Mouse (Mus musculus) heart, postnatal 0 days (tissue): Measurements from ENCODE around the gene Bend7. TPM values are rescaled to one million over a fixed set of nuclear protein-coding genes. Genes with fewer than 3 reads are reported as not detected.

Source experiments
- ATAC-seq: fragments of 200-750 bp; cut with Nextera tagmentation; 2 replicates; pipeline ENCODE4 v1.8.0; 2017; ENCODE audit warnings: low read depth, moderate number of reproducible peaks, moderate library complexity; ENCODE audit not compliant: insufficient read depth
- DNase-seq: peaks from one replicate; pipeline ENCODE4 v3.0.0-alpha.2; 2016; ENCODE audit warnings: low spot score
- H3K27ac ChIP-seq: fragments of 300-500 bp; sonication (generic); 2 replicates; pipeline ENCODE4 v1.5.1; 2014; ENCODE audit warnings: low read depth, mild to moderate bottlenecking
- H3K27me3 ChIP-seq: fragments of 300-500 bp; sonication (generic); 2 replicates; pipeline ENCODE4 v1.6.1; 2014; ENCODE audit warnings: low read length, mixed read lengths; ENCODE audit not compliant: control insufficient read depth, insufficient read depth
- H3K36me3 ChIP-seq: fragments of 300-500 bp; sonication (generic); replicated peaks from 2 replicates; pipeline ENCODE4 v1.6.1; 2014; ENCODE audit warnings: low read length, mixed read lengths; ENCODE audit not compliant: control insufficient read depth, insufficient read depth
- H3K4me1 ChIP-seq: fragments of 300-500 bp; sonication (generic); 2 replicates; pipeline ENCODE4 v1.6.1; 2014; ENCODE audit warnings: antibody characterized with exemption; ENCODE audit not compliant: control insufficient read depth, insufficient read depth
- H3K4me2 ChIP-seq: fragments of 300-500 bp; sonication (generic); 2 replicates; pipeline ENCODE4 v1.6.1; 2014; ENCODE audit warnings: low read depth, mild to moderate bottlenecking, low read length, moderate library complexity
- H3K4me3 ChIP-seq: fragments of 300-500 bp; sonication (generic); 2 replicates; pipeline ENCODE4 v1.5.1; 2014; ENCODE audit warnings: low read depth, low read length
- H3K9ac ChIP-seq: fragments of 300-500 bp; sonication (generic); replicated peaks from 2 replicates; pipeline ENCODE4 v1.6.1; 2014; ENCODE audit warnings: low read depth, low read length, mixed read lengths
- H3K9me3 ChIP-seq: fragments of 300-500 bp; sonication (generic); replicated peaks from 2 replicates; pipeline ENCODE4 v1.6.1; 2016; ENCODE audit warnings: low read length; ENCODE audit not compliant: control insufficient read depth
- CTCF ChIP-seq: IDR thresholded peaks from 2 replicates; pipeline ENCODE4 v1.5.1; 2016; ENCODE audit warnings: antibody characterized with exemption, control low read depth, low read depth
- EP300 ChIP-seq: IDR thresholded peaks from 2 replicates; pipeline ENCODE4 v1.6.1; 2016; ENCODE audit warnings: antibody characterized with exemption, low read depth
- WGBS: fragments of 180-500 bp; shearing (Covaris S2); extraction: QIAGEN DNeasy Blood & Tissue Kit; methylation state at CpG from one replicate; pipeline ENCODE4 v1.1.7; 2014; 5-methylcytosine and 5-hydroxymethylcytosine counted together
- polyA plus RNA-seq: library from polyadenylated mRNA; unstranded; fragments of >200 nt; fragmentation: Nextera tagmentation; extraction: Ambion mirVana; gene quantifications from 2 replicates; pipeline ENCODE4 v1.2.1, GENCODE M21; 2015
- total RNA-seq: library from RNA; depleted of rRNA; stranded (reverse); fragments of >200 nt; gene quantifications from 2 replicates; pipeline ENCODE4 v1.2.3, GENCODE M21; 2014; ENCODE audit warnings: low replicate concordance; rRNA removed

Bend7 gene
- 2.0 and 2.5 TPM in 2 replicates for total RNA-seq
- 2.6 and 3.0 TPM in 2 replicates for polyA plus RNA-seq

DNA sequence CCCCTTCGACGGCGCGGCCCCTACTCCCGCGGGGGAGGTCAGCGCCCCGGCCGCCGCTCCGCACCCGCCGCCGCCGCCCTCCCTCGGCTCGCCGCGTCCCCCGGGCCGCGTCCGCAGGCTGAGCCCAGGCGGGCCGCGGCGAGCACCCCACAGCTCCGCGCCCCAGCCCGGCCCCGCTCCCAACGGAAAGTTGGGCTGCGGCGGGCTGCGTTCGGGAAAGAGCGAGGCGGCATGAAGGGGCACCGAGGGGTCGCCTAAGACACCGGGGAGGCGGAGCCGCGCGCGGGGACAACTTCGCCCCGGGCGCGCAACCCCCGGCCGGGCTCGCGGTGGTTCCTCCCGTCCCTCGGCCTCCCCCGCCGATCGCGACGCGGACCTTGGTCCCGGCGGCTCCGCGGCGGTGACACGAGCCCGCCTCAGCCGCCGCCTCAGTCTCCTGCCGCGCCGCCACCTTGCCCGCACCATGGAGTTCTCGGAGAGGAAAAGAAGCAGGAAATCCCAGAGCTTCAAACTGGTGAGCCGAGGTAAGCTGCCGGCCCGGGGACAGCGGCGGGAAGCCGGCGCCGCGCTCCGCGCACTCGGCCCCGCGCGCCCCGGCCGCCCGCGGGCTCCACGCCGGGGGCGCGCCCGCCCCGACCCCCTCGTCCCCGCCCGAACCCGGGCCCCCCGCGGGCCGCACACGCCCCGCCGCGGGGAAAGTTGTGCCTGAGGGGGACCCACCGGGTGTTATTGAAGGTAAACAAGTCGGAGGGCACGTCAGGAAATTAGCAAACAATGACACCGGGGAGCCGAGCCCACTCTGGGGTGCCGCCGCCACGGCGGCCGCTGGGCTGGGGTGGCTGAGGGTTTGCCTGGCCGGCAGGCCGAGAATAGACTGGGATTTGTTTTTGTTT lies at the start of gene Bend7:
Bend7 (plus strand) TSS at position 63 of the 893 bp plus-strand sequence.
- H3K9ac ChIP-seq = peak within 1 kb of the TSS; percentile 74
- H3K4me2 ChIP-seq = peak within 1 kb of the TSS; percentile 86
- H3K9me3 ChIP-seq = no peaks in the 10 kb centered on the region
- no peaks in the 10 kb centered on the region for H3K4me1 ChIP-seq
- H3K4me3 ChIP-seq = peak within 1 kb of the TSS; percentile 84
- TF ChIP-seq CTCF (no peak), EP300 (no peak)
- under 1% methylated on average over 71 of the region's 124 CpGs for WGBS
- no peaks in the 10 kb centered on the region for H3K36me3 ChIP-seq
- peak; percentile 39 for DNase-seq
- ATAC-seq = peak; percentile 87
- H3K27me3 ChIP-seq = peaks cover 14% of the 10 kb centered on the region
- H3K27ac ChIP-seq = peak within 1 kb of the TSS; percentile 49

DNA sequence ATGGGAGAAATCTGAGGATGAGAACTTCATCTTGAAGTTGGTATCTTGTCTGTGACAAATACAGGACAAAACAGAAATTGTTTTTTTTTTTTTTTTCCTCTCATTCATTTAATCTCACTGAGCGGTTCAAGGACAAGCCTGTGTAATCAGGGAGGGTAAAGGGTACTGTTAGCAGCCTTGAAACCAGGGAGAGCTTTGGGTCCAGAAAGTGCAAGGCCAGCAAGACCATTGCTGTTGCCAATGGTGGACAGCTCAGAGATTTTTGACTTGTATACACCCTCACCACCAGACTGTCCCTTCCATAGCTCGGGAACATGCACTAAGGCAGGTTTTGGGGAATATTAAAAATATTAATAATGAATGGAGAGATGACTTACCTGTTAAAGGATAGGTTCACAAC lies 49.0 kb upstream of the Bend7 start:
- TF ChIP-seq CTCF (no peak), EP300 (no peak)
- no peaks in the 10 kb centered on the region for H3K36me3 ChIP-seq
- H3K9me3 ChIP-seq = no peaks in the 10 kb centered on the region
- H3K4me1 ChIP-seq = no peaks in the 10 kb centered on the region
- no peak for DNase-seq
- ATAC-seq = no peak
- H3K27me3 ChIP-seq = no peaks in the 10 kb centered on the region
- no peak overlapping the region for H3K9ac ChIP-seq
- no peak overlapping the region for H3K4me2 ChIP-seq
- no peak overlapping the region for H3K4me3 ChIP-seq
- no peak overlapping the region for H3K27ac ChIP-seq
- 66% methylated on average over 2 of the region's 2 CpGs for WGBS

DNA sequence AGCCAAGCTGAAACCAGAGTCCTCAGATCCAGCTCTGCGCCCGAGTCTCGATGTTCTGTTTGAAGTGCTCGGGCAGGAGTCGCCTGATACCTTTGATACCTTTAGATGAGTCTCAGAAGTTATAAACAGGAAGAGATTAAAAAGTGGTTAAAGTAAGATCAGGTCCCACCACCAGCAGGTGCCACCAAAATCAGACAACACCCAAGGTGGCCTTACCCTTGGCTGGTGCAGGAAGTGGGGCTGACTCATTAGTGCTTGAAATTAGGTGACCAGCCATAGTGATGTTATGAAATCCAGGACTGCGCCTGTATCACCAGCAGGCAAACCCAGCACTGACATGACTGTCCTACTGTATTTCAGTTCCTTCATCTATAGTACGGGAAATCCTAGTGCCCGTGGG lies 47.9 kb upstream of the Bend7 start:
- Histone ChIP-seq H3K9ac (no peak overlapping the region), H3K27ac (no peak overlapping the region), H3K9me3 (no peaks in the 10 kb centered on the region), H3K4me2 (no peak overlapping the region), H3K4me3 (no peak overlapping the region), H3K36me3 (no peaks in the 10 kb centered on the region), H3K4me1 (no peaks in the 10 kb centered on the region), H3K27me3 (no peaks in the 10 kb centered on the region)
- no peak for TF ChIP-seq EP300
- no peak for TF ChIP-seq CTCF
- ATAC-seq (no peak), DNase-seq (no peak)
- 89% methylated on average over 8 of the region's 8 CpGs for WGBS

DNA sequence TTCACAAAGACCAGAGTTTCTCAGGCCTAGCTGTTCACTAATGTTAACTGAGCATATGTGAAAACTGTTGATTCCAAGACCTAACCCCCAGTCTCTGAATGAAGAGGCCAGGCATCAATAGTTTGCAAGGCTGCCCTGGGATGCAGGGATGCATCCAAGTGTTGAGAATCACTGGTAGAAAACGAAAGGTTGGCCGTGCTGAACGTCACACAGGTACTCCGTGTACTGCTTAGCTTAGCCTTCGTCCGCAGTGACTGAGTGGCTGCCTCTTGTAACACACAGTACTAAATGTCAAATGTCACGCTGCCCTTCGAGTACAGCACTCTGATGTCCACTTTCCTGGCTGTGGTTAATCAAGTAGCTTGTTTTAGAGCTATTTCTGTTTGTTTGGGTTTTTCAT lies 46.0 kb upstream of the Bend7 start:
- no peak overlapping the region for H3K9ac ChIP-seq
- H3K9me3 ChIP-seq = no peaks in the 10 kb centered on the region
- no peak overlapping the region for H3K4me3 ChIP-seq
- H3K27ac ChIP-seq = no peak overlapping the region
- no peak overlapping the region for H3K4me2 ChIP-seq
- H3K4me1 ChIP-seq = no peaks in the 10 kb centered on the region
- DNase-seq (no peak), ATAC-seq (no peak)
- TF ChIP-seq CTCF (no peak), EP300 (no peak)
- H3K27me3 ChIP-seq = no peaks in the 10 kb centered on the region
- 77% methylated on average over 8 of the region's 8 CpGs for WGBS
- no peaks in the 10 kb centered on the region for H3K36me3 ChIP-seq

DNA sequence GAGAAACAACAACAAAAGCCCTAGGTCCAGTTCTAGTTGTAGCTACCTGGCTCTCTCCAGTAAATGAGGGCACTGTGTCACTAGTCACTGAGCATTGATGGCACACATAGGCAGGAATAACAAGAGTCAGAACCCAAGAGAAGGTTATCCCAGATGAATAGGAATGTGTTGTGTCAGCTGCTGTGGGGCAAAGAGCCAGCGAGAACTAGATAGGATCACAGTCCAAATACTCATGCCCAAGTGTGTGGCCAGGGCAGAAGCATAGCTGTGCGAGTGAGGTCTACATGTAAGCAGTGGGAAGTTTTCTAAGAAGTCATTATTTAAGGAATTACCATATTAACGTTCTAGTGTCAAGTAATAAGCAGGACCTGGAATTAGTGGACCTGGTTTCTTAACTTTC lies 37.7 kb upstream of the Bend7 start:
- no peak for TF ChIP-seq EP300
- no peak for TF ChIP-seq CTCF
- Histone ChIP-seq H3K27me3 (no peaks in the 10 kb centered on the region), H3K27ac (no peak overlapping the region), H3K36me3 (no peaks in the 10 kb centered on the region), H3K4me1 (no peaks in the 10 kb centered on the region), H3K4me3 (no peak overlapping the region), H3K9me3 (no peaks in the 10 kb centered on the region), H3K9ac (no peak overlapping the region), H3K4me2 (no peak overlapping the region)
- ATAC-seq (no peak), DNase-seq (no peak)
- 73% methylated on average over 3 of the region's 3 CpGs for WGBS

DNA sequence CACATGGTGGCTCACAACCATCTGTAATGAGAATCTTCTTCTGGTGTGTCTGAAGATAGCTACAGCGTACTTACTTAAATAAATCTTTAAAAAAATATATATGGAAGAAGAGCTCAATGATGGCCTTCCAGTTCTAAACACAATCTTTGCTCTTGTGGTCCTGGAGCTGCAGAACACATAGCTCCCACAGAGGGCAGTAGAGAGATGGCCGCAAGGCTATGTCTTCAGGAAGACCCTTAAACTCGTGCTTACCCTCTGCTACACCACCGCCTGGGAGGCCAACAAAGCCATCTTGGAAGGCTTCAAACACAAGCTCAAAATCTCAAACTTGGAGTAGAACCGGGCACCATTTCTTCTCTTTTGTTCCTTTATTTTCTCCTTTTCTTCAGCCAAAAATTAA lies 6.4 kb upstream of the Bend7 start:
- TF ChIP-seq EP300 (no peak), CTCF (peak; percentile 43; the same call in 1 of the 2 replicates)
- Histone ChIP-seq H3K27ac (no peak overlapping the region), H3K4me3 (no peak overlapping the region), H3K4me1 (no peaks in the 10 kb centered on the region), H3K9me3 (no peaks in the 10 kb centered on the region), H3K27me3 (peaks cover 7% of the 10 kb centered on the region), H3K36me3 (no peaks in the 10 kb centered on the region), H3K4me2 (no peak overlapping the region), H3K9ac (no peak overlapping the region)
- ATAC-seq = no peak
- no peak for DNase-seq
- WGBS = 47% methylated on average over 5 of the region's 5 CpGs
